Mouse (Mus musculus): Measurements from ENCODE around the gene Myo1g. TPM values are rescaled to one million over a fixed set of nuclear protein-coding genes. Genes with fewer than 3 reads are reported as not detected.

The Myo1g gene
- total RNA-seq, 2 experiments from 2014 or later, result 0.57 to 1.3 TPM

DNA sequence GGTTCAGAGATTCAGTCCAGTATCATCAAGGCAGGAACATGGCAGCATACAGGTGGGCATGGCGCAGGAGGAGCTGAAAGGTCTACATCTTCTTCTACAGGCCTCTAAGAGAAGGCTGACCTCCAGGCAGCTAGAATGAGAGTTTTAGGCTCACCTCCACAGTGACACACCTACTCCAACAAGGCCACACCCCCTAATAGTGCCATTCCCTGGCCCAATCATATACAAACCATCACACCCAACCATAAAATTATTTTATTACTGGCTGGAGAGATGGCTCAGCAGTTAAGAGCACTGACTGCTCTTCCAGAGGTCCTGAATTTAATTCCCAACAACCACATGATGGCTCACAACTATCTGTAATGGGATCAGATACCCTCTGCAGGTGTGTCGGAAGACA lies 18.3 kb downstream of the Myo1g start:
- intact Hi-C loops (cut with DNase I), result no loop called here
- DNase-seq (ENCODE audit: low spot score in 2 of 2), result no peak

DNA sequence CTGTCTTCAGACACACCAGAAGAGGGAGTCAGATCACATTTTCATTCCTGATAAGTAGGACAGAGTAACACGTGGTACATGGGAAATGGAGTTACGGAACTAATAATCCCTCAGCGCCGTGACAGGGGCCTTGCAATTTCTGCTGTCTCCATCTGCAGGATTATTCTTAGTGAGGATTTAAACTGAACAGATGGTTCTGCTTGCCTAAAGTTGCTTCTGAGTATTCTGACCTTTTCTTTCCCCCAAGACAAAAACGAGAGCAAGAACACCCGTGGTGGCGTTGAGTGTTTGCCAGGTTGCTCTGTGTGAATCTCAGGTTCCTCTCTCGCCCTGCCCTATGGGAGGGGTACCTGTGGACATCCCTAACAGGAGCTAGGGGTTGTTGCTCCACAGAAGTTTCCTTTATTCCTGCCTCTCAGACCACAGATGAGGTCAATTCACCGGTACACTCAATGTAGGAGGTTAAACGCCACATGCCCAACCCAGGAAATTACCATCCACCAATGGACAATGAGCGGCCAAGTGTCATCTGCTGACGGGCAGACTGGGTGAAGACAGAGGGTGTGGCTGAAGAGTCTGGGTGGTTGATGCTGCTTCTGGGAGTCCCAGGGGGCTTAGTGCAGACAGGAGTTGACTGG lies 23.3 kb downstream of the Myo1g start:
- intact Hi-C loops (cut with DNase I), result no loop called here
- DNase-seq (ENCODE audit: low spot score in 2 of 2), result no peak

DNA sequence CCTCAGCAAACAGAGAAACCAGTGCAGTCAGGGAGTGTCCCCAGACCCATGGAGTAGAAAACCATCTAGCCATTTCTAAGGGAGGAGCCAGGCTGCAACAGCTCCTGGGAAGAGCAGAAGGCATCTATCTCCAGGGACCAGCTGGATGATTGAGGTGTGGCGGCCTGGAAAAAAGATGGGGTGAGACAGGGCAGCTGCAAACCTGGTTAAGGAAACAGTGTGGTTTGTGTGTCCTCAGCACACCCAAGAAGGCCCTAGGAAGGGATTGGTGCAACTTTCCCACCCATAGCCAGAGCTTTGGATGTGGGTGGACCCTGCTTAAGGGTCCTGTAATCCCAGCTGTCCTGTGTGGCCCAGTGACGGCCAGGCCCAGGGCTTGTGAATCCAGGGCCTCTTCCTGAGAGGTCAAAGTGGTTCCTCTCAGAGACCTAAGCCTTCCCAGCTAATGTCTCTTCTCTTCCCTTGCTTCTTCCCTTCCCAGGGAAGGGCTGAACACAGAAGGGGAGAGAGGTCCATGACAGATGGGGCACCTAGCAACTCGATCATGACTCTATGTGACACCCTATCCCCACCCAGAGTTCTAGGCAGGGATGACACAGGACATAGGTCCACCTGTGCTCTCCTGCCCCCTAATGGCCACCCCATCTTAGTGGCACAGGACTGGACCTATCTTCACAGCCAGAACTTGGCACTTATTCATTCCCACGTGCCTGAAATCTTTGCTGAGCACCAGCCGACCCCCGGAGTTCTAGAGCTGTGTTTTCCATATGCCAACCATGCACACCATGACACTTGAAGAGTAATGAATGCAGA lies 30.9 kb downstream of the Myo1g start:
- DNase-seq (ENCODE audit: low spot score in 2 of 2), result no peak
- intact Hi-C loops (cut with DNase I), result no loop called here

DNA sequence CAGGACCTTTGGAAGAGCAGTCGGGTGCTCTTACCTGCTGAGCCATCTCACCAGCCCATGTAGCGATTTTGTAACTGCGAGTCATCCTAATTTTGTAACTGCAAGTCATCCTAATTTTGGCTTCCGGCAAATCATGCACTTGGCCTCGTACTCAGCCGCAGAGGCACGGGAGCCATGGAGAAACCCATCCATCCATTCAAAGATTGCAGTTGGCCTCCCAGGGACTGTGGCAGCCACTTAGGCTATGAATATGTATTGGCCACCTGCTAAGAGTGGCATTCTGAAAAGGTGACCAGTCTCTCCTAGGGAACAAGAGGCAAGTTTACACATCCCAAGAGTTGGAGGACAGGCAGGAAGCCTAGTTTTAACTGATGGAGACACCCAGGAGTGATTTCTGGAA lies 31.5 kb downstream of the Myo1g start:
- intact Hi-C loops (cut with DNase I), result no loop called here
- DNase-seq (ENCODE audit: low spot score in 2 of 2), result no peak

DNA sequence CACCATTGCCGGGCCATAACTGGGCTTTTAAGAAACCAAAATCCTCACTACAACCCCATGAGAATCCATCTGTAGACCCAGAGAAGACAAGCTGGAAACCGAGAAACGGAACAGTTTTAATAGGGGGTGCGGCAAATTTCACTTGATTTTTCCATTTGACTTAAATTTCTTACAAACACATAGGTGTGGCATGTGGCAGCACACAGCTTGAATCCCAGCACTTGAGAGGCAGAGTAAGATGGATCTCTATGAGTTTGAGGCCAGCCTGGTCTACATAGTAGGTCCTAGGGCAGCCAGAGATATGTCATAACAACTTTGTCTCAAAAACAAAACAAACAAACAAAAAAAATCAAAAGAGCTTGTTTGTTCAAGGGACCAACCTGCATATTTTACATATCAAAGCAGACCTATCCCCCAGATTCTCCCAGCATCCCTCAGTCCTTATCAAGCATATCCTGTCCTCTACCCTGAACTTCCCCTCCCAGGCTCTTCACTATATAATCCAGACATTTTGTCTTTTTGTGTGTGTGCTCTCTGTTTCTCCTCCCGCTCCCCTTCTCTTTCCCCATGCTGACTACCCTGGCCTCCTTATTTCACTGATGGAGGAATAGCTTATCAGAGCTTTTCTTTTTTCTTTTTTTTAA lies 32.6 kb downstream of the Myo1g start:
- intact Hi-C loops (cut with DNase I), result no loop called here
- no peak for DNase-seq (ENCODE audit: low spot score in 2 of 2)

DNA sequence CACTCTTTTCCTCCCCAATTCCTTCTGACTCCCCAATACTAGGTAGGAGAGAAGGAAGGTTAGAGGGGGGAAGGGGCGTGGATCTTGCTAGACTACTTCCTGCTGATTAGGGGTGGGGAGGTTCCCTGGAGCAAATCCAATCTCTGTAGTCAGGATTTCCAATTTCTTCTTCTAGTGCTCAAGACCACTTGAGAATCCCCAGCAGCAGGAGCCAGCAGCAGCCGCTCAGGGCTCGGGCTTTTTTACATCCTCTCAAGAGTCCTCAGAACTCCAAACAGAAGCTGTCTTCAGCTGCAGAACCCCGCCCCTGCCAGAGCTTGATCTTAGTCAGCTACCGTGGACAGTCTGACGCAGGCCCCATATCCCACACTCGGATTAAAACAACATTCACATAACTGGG lies 33.3 kb downstream of the Myo1g start:
- intact Hi-C loops (cut with DNase I), result no loop called here
- DNase-seq (ENCODE audit: low spot score in 2 of 2), result no peak

DNA sequence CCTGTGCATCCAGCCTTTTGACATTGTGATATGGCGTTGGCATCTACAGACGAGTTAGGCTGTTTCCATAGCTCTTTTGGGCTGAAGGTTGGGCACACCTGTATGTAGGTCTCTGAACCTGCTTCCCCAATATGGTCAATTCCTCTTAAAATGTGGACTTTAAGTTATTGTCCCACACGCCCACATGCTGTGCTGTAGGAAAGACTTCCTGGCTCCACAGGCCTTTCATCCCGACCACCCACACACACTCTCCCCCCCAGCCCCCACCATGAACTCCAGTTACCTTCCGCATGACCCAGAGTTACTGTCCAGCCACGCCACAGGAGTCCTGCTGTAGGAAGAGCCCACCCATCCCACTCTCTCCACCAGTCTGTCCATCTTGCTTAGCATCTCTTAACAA lies 33.8 kb downstream of the Myo1g start:
- intact Hi-C loops (cut with DNase I), result no loop called here
- no peak for DNase-seq (ENCODE audit: low spot score in 2 of 2)

DNA sequence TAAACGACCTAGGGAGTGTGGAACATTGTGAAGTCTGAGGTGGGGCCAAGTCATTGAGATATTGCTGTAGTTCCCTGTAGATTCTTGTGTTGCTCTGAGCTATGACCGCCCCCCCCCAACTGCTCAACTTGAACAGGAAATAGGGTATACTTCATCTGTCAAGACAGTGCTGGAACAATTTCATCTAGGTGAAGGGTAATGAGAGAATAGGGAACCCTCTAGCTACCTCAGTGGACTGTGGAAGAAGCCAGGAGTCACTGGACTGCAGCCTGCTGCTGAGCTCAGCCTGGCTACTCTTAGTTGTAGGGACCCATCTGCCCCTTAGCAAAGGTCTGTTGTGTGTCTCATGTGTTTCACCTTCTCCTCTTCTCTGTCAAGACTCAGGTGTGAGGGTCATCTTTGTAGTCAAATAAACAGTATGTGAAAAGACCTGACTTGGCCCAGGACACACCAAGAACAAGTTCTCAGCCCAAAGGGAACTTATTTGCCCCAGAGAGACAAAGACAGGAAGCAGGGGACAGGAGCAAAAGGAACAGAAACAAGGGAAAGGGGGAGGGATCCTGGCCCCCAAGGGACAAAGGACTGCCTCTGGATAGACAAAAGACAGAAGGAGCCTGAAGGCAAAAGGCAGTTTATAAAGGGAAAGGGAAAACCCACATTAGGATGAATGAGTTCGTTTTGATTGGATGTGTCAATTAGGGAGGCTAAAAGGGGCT lies 36.4 kb downstream of the Myo1g start:
- DNase-seq (ENCODE audit: low spot score in 2 of 2), result no peak
- intact Hi-C loops (cut with DNase I), result no loop called here

DNA sequence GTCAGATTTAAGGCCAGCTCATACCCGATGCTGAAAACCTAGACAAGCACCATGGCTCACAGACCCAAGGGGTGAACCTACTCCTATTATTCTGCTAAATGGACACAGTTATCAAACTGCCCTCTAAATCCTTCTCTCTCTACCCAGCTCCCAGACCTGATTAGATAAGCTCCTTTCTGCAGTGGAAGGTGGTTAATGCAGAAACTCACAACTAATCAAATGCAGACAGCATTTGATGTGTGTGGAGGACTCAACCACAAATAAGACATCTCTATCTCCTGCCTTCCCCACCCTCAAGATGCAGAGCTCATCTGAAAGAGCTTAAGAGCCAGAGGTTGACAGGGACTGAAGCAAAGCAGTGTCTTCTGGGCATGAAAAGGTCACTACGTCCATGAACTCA lies 37.7 kb downstream of the Myo1g start:
- intact Hi-C loops (cut with DNase I), result no loop called here
- no peak for DNase-seq (ENCODE audit: low spot score in 2 of 2)

DNA sequence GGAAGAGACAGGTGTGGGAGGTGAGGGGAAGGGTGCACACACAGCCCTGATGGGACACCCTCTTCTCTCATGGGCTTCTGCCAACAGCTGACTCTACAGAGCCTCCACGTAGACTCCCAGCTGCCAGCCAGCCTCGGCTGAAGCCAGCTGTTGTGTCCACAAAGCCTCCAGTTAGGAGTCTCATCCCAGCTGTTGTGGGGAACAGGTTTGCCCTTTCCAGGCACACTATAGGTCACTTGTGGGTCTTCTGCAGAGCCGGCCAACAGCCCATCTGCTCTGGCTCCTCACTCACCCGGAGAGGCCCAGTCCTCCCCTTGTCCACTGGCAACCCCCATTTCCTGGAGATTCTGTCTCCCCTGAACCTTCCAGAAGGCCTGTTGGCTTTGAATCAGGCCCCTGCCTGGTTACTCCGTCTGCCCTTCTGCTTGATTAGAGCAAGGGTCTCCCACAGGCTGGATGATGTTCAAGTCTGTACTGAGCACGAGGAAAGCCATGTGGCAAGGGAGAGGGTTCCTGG lies 39.0 kb downstream of the Myo1g start:
- intact Hi-C loops (cut with DNase I), result no loop called here
- DNase-seq (ENCODE audit: low spot score in 2 of 2), result no peak

DNA sequence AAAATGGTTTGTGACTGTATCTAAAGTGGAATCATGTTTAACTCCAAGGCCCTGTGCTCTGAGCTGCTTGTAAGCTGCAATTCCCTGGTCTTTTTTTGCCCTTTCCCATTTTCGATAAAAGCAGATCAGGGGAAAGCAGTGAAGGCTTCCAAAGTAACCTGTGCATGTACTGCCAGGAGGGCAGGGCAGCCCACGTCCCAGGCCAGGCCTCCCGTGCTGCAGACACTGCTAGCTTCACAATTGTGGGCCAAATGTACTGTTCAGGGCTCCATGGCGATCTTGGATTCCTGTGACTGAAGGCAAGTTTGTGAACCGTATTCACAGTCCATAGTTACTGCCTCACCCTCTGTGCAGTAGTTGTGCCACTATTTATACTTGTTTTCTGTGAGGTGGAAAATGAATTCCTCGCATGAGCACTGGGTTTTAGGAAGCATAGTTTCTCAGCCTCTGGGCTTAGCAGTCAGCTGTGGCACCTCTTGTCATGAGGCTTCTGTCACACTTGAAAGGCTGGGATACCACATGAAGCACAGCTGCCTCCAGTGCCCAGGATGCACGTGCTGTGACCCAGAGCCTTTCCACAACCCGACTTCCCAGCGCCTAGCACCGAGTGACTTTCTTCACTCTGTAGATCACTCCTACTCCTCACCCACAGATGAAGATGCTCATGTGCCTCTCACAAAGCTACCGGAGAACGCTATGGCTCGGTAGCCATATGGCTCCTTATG lies 39.9 kb downstream of the Myo1g start:
- intact Hi-C loops (cut with DNase I), result no loop called here
- peak in 1 of 2 experiments; percentile 17 for DNase-seq (ENCODE audit: low spot score in 2 of 2)

DNA sequence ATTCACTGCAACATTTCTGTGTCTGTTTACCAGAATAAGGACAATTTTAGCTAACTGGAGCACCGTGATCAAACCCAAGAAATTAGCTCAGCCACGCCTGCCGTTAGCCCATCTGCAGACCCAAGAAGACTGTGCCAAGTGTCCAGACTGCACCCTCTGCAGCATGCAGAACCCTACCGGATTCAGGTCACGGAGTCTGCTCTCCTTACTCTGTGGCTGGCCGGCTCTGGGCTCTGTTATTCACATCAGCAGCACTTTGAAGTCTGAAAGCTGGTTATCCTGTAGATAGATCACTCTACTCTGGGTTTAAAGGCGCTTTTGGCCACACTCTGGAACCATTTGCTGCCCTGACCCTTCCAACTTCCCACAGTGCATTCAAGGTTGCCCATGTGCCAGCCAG lies 40.6 kb downstream of the Myo1g start:
- intact Hi-C loops (cut with DNase I), result no loop called here

DNA sequence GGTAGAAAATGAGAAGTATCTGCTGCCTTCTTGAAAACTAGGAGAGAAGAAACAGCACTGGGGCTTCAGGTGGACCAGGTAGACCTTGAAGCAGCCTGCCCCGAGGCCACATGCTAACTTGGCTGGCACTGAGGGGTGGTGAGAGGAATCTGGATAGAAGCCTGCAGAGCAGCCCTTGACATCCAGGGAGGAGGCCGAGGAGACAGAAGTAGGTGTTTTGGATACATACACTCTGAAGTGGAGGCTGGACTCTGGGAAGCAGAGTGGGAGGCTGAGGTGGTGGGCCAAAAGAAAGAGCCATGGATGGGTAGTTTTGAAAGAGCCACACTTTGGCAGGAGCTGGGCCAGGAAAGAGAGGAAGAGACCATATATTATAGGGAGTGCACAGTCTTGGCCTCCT lies 41.5 kb downstream of the Myo1g start:
- intact Hi-C loops (cut with DNase I), result loop anchor here (5.0 kb wide), 1 partner anchor 48 kb away; no protein-coding TSS in a partner anchor
- no peak for DNase-seq (ENCODE audit: low spot score in 2 of 2)

More for the DNA sequence above, 40.6 kb downstream of the Myo1g start:
- no peak for DNase-seq (ENCODE audit: low spot score in 2 of 2)

DNA sequence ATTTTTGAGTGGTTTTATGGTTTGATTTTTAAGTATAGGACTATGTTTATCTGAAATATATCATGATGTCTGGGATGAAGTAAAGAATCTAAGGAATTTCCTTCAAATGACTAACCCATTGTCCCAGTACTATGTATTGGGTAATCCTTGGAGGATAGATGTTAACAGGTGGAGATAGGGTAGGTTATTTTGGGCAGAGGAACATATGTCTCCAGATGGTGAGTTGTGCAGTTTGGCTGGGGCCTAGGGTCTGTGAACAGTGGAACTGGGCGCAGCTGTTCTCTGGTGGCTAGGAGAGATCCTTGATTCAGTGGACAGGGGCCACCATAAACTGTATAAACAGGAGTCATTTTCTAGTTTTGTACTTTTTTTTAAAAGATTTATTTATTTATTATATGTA lies 43.4 kb downstream of the Myo1g start:
- no peak for DNase-seq (ENCODE audit: low spot score in 2 of 2)
- intact Hi-C loops (cut with DNase I), result loop anchor here (5.0 kb wide), 1 partner anchor 50 kb away; no protein-coding TSS in a partner anchor

DNA sequence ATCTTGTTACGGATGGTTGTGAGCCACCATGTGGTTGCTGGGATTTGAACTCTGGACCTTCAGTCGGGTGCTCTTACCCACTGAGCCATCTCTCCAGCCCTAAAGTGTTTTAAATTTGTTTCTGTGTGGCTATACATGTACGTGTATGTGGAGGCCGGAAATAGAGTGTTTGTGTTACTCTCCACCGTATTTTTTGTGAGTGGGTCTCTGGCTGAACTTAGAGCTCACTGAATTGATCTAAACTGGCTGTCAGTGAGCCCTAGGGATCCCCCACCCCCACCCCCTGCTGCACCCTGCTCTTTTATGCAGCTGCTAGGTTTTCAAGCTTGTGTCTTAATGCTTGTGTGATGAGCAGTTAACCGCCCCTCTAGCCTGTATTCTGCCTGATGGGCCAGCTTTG lies 43.9 kb downstream of the Myo1g start:
- intact Hi-C loops (cut with DNase I), result loop anchor here (1.0 to 5.0 kb wide), 2 partner anchors 50 to 69 kb away; partner anchors contain the start of gene Ccm2
- DNase-seq (ENCODE audit: low spot score in 2 of 2), result no peak

DNA sequence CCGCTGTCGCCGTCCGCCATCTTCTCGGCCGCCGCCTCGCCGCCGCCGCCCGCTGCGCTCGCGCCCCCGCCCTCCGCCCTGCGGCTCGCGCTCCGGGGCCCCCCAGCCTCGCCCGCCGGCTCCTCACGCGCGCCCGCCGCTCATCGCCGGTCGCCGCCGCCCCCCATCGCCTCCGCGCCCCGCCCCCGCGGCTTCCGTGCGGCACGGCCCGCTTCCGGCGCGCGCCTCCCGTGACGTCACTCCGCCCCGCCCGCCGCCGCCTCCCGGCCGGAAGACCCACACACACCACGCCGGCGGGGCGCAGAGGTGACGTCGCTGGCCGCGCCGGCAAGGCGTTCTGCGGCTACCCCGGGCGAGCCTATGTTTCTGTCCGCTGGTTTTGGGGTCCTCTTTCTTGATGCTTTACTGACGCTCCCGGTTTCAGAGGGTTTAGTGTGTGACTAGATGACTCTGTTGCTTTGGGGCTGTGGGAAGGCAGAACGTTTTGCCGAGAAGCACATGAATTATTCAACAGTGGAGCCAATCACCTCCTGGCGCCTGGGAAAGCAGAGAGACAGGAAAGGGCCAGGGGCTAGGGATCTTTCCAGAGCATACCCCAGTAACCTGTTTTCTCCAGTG lies 44.8 kb downstream of the Myo1g start, which contains the start of gene Purb:
Gene Purb (minus strand): TSS at position 51 of the 618 bp plus-strand sequence.
- peak; percentile 91 to 94 for DNase-seq (ENCODE audit: low spot score in 2 of 2)
- intact Hi-C loops (cut with DNase I), result loop anchor here (1.0 to 5.0 kb wide), 2 partner anchors 51 to 70 kb away; partner anchors contain the start of gene Ccm2

DNA sequence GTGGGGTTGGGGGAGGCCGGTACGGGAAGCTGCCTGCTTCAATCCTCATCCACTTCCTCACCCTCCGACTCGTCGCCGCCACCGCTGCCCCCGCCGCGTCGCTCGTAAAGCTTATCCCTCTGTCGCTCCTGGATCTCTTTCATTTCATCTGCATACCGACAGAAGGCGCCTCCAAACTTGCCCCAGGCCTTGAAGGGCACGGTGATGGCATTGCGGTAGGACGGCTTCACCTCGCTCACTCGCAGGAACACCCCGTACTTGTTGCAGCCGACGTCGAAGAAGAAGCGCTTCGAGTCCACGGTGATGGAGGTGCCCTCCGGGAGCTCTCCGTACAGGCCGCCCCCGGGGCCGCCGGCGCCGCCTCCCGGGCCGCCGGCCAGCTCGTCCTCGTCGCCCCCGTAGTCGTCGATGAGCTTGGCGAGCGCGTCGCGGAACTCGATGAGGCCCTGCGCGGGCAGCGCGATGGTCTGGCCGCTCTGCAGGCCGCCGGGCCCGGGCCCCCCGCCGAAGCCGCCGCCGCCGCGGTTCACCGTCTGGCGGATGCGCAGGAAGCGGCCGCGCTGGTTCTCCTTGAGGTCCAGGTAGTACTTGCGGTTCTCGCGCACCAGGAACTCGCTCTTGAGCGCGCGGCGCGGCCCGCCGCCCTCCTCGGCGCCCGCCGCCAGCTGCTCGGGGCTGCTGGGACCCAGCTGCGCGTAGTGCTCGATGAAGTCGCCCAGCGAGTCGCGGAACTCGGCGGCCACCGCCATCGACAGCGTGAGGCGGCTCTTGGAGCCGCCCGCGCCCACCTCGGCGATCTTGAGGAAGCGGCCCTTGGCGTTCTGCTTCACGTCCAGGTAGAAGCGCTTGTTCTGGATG lies 45.7 kb downstream of the Myo1g start:
- DNase-seq (ENCODE audit: low spot score in 2 of 2), result peak; percentile 68 to 71
- intact Hi-C loops (cut with DNase I), result loop anchor here (5.0 kb wide), 2 partner anchors 52 to 152 kb away; partner anchors contain the start of gene Tbrg4

Data from left cerebral cortex, postnatal 36 days (tissue).